ENCODE assay signal across 8 mouse cellular contexts in genomic region chr7:114672697-114673096, GRCm38 (mm10). TPM values are rescaled to one million over a fixed set of nuclear protein-coding genes. Genes with fewer than 3 reads are reported as not detected.
DNase-seq lines count a peak whose midpoint lies in the region; ATAC-seq and TF ChIP-seq lines count a peak whose summit lies in the region.
"Had no signal": no experiment of that assay in that cellular context is flagged by ENCODE, and none has a peak within 500 bp of the region (broad histone marks: within the 10 kb centered on the region; RNA-seq: fewer than 3 reads in every experiment).

No protein-coding gene starts in this region.

- H3K4me1 ChIP-seq in hindbrain, embryonic 14.5 days (replicated peaks; ENCODE audit: control insufficient read depth, insufficient read depth, low read length): no peaks in the 10 kb centered on the region
- H3K4me1 ChIP-seq in hindbrain, embryonic 16.5 days (ENCODE audit: control insufficient read depth, insufficient read depth, low read depth, low read length): no peaks in the 10 kb centered on the region
- no peaks in the 10 kb centered on the region for H3K4me1 ChIP-seq in midbrain, postnatal 0 days (ENCODE audit: insufficient read depth, low read length)
- no peaks in the 10 kb centered on the region for H3K4me1 ChIP-seq in midbrain, embryonic 16.5 days (ENCODE audit: control insufficient read depth, insufficient read depth, low read length)
- H3K4me1 ChIP-seq: embryonic facial prominence, embryonic 12.5 days had no signal

- H3K4me2 ChIP-seq in hindbrain, embryonic 14.5 days (replicated peaks): no peak overlapping the region
- no peak overlapping the region for H3K4me2 ChIP-seq in hindbrain, embryonic 16.5 days (ENCODE audit: low read length)
- H3K4me2 ChIP-seq in midbrain, postnatal 0 days (ENCODE audit: low read depth, low read length, poor library complexity, severe bottlenecking): no peak overlapping the region
- H3K4me2 ChIP-seq in midbrain, embryonic 16.5 days (ENCODE audit: low read length): no peak overlapping the region
- H3K4me2 ChIP-seq: embryonic facial prominence, embryonic 12.5 days had no signal

- no peak overlapping the region for H3K4me3 ChIP-seq in hindbrain, embryonic 14.5 days (replicated peaks; ENCODE audit: low read length)
- no peak overlapping the region for H3K4me3 ChIP-seq in hindbrain, embryonic 16.5 days (ENCODE audit: low read length)
- no peak overlapping the region for H3K4me3 ChIP-seq in midbrain, postnatal 0 days (ENCODE audit: low read depth, low read length)
- H3K4me3 ChIP-seq in midbrain, embryonic 16.5 days (ENCODE audit: low read depth, low read length): no peak overlapping the region
- H3K4me3 ChIP-seq: embryonic facial prominence, embryonic 12.5 days had no signal

- WGBS in hindbrain, embryonic 14.5 days: 30% methylated on average over 2 of the region's 2 CpGs
- 23% methylated on average over 2 of the region's 2 CpGs for WGBS in hindbrain, embryonic 16.5 days
- WGBS in midbrain, postnatal 0 days: 24% methylated on average over 2 of the region's 2 CpGs
- WGBS in midbrain, embryonic 16.5 days: 29% methylated on average over 2 of the region's 2 CpGs

- peak; percentile 72 for TF ChIP-seq CTCF in midbrain, postnatal 0 days (IDR thresholded peaks at IDR 0.05)

- H3K27me3 ChIP-seq in hindbrain, embryonic 14.5 days (ENCODE audit: control insufficient read depth, insufficient read depth, low read length): no peaks in the 10 kb centered on the region
- H3K27me3 ChIP-seq in hindbrain, embryonic 16.5 days (replicated peaks; ENCODE audit: control insufficient read depth, insufficient read depth, low read length): no peaks in the 10 kb centered on the region
- no peaks in the 10 kb centered on the region for H3K27me3 ChIP-seq in midbrain, postnatal 0 days (ENCODE audit: insufficient read depth, low read length)
- no peaks in the 10 kb centered on the region for H3K27me3 ChIP-seq in midbrain, embryonic 16.5 days (ENCODE audit: control insufficient read depth, insufficient read depth, low read depth, low read length)
- H3K27me3 ChIP-seq in splenic B cell, adult 2 months (ENCODE audit: control insufficient read depth, insufficient read depth, low read length, poor library complexity, severe bottlenecking): no peaks in the 10 kb centered on the region
- H3K27me3 ChIP-seq: embryonic facial prominence, embryonic 12.5 days had no signal

- ATAC-seq in hindbrain, embryonic 14.5 days (ENCODE audit: low FRiP score): no peak
- ATAC-seq in hindbrain, embryonic 16.5 days: no peak
- no peak for ATAC-seq in midbrain, postnatal 0 days (ENCODE audit: low FRiP score)
- ATAC-seq in midbrain, embryonic 16.5 days: no peak

- no peak overlapping the region for H3K27ac ChIP-seq in hindbrain, embryonic 14.5 days
- H3K27ac ChIP-seq in hindbrain, embryonic 16.5 days (ENCODE audit: low read depth, low read length): no peak overlapping the region
- no peak overlapping the region for H3K27ac ChIP-seq in midbrain, postnatal 0 days (ENCODE audit: low read depth, low read length)
- H3K27ac ChIP-seq in midbrain, embryonic 16.5 days (ENCODE audit: low read length): no peak overlapping the region
- H3K27ac ChIP-seq: embryonic facial prominence, embryonic 12.5 days had no signal

- peak; percentile 66 for DNase-seq in hindbrain, embryonic 14.5 days (ENCODE audit: low spot score)
- peak; percentile 47 for DNase-seq in midbrain, postnatal 0 days (ENCODE audit: low spot score)
- peak; percentile 70 for DNase-seq in brain, adult 2 months (ENCODE audit: low read depth, low spot score)
- DNase-seq in splenic B cell, adult 2 months (ENCODE audit: low read depth, low spot score): peak; percentile 59
- no peak for DNase-seq in urinary bladder, postnatal 14 days (ENCODE audit: low spot score)

- no peak overlapping the region for H3K9ac ChIP-seq in hindbrain, embryonic 14.5 days
- H3K9ac ChIP-seq in hindbrain, embryonic 16.5 days (ENCODE audit: low read depth, low read length): no peak overlapping the region
- H3K9ac ChIP-seq in midbrain, postnatal 0 days (replicated peaks; ENCODE audit: low read length, poor library complexity, severe bottlenecking): no peak overlapping the region
- no peak overlapping the region for H3K9ac ChIP-seq in midbrain, embryonic 16.5 days (ENCODE audit: low read depth, low read length)
- H3K9ac ChIP-seq: embryonic facial prominence, embryonic 12.5 days had no signal

- H3K36me3 ChIP-seq in hindbrain, embryonic 14.5 days (replicated peaks; ENCODE audit: control insufficient read depth, insufficient read depth): no peaks in the 10 kb centered on the region
- no peaks in the 10 kb centered on the region for H3K36me3 ChIP-seq in hindbrain, embryonic 16.5 days (ENCODE audit: control insufficient read depth, insufficient read depth, low read length)
- H3K36me3 ChIP-seq in midbrain, postnatal 0 days (ENCODE audit: insufficient read depth, low read length): no peaks in the 10 kb centered on the region
- no peaks in the 10 kb centered on the region for H3K36me3 ChIP-seq in midbrain, embryonic 16.5 days (ENCODE audit: control insufficient read depth, insufficient read depth, low read length)
- no peaks in the 10 kb centered on the region for H3K36me3 ChIP-seq in splenic B cell, adult 2 months (ENCODE audit: control insufficient read depth, insufficient read depth, low read length, poor library complexity, severe bottlenecking)
- H3K36me3 ChIP-seq: embryonic facial prominence, embryonic 12.5 days had no signal

- no peaks in the 10 kb centered on the region for H3K9me3 ChIP-seq in hindbrain, embryonic 14.5 days (ENCODE audit: control insufficient read depth, low read length)
- H3K9me3 ChIP-seq in hindbrain, embryonic 16.5 days (ENCODE audit: control insufficient read depth, low read length): no peaks in the 10 kb centered on the region
- H3K9me3 ChIP-seq in midbrain, postnatal 0 days (ENCODE audit: low read length): no peaks in the 10 kb centered on the region
- no peaks in the 10 kb centered on the region for H3K9me3 ChIP-seq in midbrain, embryonic 16.5 days (replicated peaks; ENCODE audit: control insufficient read depth, low read length, poor library complexity, severe bottlenecking)
- H3K9me3 ChIP-seq: embryonic facial prominence, embryonic 12.5 days had no signal

RNA-seq across cellular contexts. Expression of gene Calca, which starts 36.5 kb away (rescaled TPM):
- 23.1 and 28.3 TPM in 2 replicates for polyA plus RNA-seq in hindbrain, embryonic 14.5 days (2014; fragmentation: Nextera tagmentation; extraction: Ambion mirVana)
- 26.8 and 28.2 TPM in 2 replicates for polyA plus RNA-seq in hindbrain, embryonic 16.5 days (2015; fragmentation: Nextera tagmentation; extraction: Ambion mirVana)
- 9.6 and 11.5 TPM in 2 replicates for total RNA-seq in midbrain, postnatal 0 days (2014; rRNA removed)
- 7.2 and 12.0 TPM in 2 replicates for polyA plus RNA-seq in midbrain, postnatal 0 days (2015; fragmentation: Nextera tagmentation; extraction: Ambion mirVana)
- 6.0 and 10.0 TPM in 2 replicates for polyA plus RNA-seq in midbrain, embryonic 16.5 days (2015; fragmentation: Nextera tagmentation; extraction: Ambion mirVana)

RNA-seq across cellular contexts. Expression of gene Calcb, which starts 45.7 kb away (rescaled TPM):
- polyA plus RNA-seq in hindbrain, embryonic 14.5 days (2014; fragmentation: Nextera tagmentation; extraction: Ambion mirVana): 11.2 and 11.6 TPM in 2 replicates
- 6.1 and 8.9 TPM in 2 replicates for polyA plus RNA-seq in hindbrain, embryonic 16.5 days (2015; fragmentation: Nextera tagmentation; extraction: Ambion mirVana)
- 0.60 and 2.3 TPM in 2 replicates for total RNA-seq in midbrain, postnatal 0 days (2014; rRNA removed)
- 0.70 and 1.5 TPM in 2 replicates for polyA plus RNA-seq in midbrain, postnatal 0 days (2015; fragmentation: Nextera tagmentation; extraction: Ambion mirVana)
- 0.39 TPM in 1 of 2 replicates, not detected in the other for polyA plus RNA-seq in midbrain, embryonic 16.5 days (2015; fragmentation: Nextera tagmentation; extraction: Ambion mirVana)
